Mouse (Mus musculus) layer of hippocampus, postnatal 25 days (tissue): Measurements from ENCODE around the gene Zfp462. TPM values are rescaled to one million over a fixed set of nuclear protein-coding genes. Genes with fewer than 3 reads are reported as not detected.

Source experiments
- DNase-seq, 2 experiments: peaks; one replicate each; pipeline ENCODE4 v3.0.0; 2022; ENCODE audit warnings: mixed read lengths in 2 of 2, low spot score in 1 of 2; ENCODE audit errors: extremely low spot score in 1 of 2
- total RNA-seq, 2 experiments: library from RNA; stranded (reverse); gene quantifications; 2 replicates each; pipeline ENCODE4 v1.2.3; 2021

The Zfp462 gene
- total RNA-seq, 2 experiments from 2014 or later: 51.4 to 51.9 TPM

DNA sequence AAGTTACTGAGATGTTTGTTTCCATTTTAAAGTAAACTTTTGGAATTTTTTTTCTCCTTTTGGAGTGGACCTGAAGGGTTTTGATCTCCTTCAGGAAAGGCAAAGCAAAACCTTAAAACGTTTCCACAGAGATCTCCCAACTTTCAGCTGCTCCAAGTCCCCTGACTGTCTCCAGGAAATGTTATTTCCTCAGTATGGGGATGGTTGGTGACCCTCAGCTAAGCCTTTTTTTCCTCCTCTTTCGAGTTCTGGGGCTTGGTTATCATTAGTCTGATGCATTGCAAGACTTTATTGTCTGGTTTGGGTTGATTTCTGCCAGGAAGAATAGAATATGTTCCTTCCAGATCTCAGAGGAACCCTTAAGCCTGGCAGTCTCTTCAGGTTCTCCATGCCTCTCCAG is 5.3 kb downstream of the Zfp462 start:
- no peak for DNase-seq

DNA sequence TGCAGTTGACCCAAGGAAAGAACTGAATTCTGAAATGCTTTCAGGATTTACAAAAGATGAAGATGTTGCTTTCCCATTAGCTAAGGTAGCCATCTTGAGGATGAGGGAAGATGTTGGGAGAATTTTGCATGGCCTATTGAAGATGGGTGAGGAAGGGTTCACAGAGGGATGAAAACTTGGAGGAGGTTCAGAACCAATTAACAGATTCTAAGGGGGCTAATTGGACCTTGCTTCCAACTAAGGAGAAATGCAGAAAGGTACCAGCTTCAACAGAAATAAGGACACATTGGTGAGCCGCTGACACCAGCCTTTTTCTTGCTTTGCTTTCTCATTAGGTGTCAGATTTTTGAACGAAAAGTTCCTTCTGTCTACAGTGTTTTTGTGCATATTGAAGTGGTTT is 6.0 kb downstream of the Zfp462 start:
- no peak for DNase-seq

GRCm38 (mm10) chr4:54953657-54954395 is 9.0 kb downstream of the Zfp462 start:
- DNase-seq: no peak

GRCm38 (mm10) chr4:54954455-54954854 is 9.6 kb downstream of the Zfp462 start:
- DNase-seq: no peak

GRCm38 (mm10) chr4:54960776-54961175 is 15.9 kb downstream of the Zfp462 start:
- no peak for DNase-seq

DNA sequence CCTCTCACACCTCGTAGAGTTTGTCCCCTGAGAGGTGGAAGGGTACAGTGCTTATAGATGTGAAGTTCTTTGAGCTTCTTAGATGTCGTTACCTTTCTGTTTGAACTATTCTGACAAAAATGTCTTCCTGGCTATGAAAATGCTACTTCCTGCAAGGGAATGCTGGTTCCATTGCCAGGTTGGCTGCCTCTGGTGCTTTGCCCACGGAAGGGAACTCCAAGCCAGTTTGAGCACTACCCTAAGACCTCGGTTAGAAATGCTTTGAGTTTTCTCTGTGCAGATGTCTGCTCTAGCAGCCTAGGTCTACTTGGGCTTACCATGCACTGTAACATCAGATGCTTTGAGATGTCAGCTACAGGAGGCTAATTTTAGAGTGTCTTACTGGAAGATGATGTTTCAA is 17.3 kb downstream of the Zfp462 start:
- no peak for DNase-seq

GRCm38 (mm10) chr4:54963551-54963950 is 18.7 kb downstream of the Zfp462 start:
- no peak for DNase-seq

- no peak for DNase-seq
These were observed 20.4 kb downstream of the Zfp462 start for GRCm38 (mm10) chr4:54965169-54965695.

GRCm38 (mm10) chr4:54966161-54966806 is 21.4 kb downstream of the Zfp462 start:
- peak in 1 of 2 experiments; percentile 18 for DNase-seq

DNA sequence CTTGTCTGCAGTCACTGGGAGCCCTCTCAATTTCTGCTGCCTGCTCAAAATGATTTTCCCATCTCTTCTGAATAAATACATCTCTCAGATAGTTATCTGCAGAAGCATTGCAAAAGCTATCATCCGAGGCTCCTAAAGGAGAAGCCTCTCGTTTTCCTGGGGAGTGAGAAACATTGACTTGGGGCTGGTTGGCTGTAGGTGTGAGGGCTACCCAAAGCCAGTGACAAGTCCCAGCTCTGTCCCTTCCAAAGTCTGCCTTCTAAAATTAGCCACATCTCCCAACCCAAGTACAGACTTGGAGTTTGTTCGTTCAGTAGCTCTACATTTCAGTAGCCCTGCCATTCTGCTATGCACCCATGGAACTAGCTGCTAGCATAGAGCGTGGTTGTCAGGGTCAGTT is 22.3 kb downstream of the Zfp462 start:
- no peak for DNase-seq

DNA sequence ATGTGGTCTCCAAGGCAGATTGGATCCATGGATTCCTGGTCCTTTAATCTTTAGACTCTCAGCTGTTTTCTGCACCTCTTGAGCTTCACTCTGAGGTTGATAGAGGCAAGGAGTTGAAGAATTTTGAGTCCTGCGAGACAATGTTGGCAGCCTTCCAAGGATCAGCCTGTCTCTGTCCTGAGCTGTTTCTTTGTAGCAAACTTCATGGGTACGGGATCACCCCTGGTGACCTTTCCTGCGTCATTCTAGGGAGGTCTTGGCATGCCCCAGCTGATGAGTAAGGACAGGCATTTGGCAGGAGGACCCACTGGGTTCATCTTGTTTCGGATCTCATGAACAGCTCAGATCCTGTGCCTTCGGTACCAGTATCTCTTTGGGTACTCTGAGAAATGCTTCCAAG is 22.9 kb downstream of the Zfp462 start:
- DNase-seq: no peak

- DNase-seq: no peak
These were observed 24.9 kb downstream of the Zfp462 start for GRCm38 (mm10) chr4:54969671-54970295.

DNA sequence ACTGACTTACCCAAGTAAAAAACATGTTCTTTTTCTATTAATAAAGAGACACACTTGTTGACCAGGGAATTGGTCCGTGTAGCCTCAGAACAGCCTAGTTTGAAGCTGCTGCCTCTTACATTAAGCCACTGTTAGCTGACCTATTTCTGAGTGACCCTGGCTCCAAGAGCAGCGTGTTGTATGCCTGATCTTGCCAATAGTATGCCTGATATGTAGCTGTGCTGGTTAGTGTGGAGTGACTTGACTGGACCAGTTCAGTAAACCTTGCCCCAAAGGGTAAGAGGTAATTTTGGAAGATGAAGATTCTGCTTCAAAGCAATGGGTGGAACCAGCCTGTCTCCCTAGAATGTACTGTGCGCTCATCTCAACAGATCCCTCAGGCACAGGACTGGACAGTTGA is 26.5 kb downstream of the Zfp462 start:
- no peak for DNase-seq

- no peak for DNase-seq
These were observed 27.2 kb downstream of the Zfp462 start for GRCm38 (mm10) chr4:54972096-54972495.

- DNase-seq: no peak
These were observed 28.1 kb downstream of the Zfp462 start for GRCm38 (mm10) chr4:54972827-54973560.

DNA sequence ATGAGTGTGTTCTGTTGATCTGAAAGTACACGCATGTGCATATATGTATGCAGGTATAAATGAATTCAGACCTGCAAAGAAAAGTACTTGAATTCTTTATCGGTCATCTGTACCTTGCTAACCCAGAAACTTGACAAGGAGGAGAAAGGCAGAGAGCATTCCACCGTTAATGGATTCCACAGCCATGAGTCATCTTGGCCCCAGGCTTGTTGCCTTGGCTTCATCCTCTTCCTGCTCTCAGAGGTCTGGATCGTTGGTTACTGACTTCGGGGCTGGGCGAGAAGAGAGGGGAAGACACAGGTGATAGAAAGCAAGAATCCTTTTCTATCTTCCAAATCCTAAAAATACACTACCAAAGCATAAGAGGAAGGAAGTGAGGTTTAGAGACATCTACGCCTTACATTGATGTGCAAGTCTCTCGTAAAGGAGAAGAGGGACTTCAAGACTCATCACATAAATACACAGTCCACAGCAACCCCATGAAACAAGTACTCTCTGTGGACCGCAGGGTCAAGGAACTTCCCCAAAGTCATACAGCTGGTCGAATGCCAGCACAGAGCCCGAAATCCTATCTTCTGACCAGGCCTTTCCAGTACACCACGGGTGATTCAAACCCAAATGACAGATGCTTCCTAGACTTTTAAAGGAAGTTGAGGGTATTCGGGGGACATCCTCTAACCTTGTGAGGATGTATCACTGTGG is 35.1 kb downstream of the Zfp462 start:
- no peak for DNase-seq

- no peak for DNase-seq
These were observed 39.7 kb downstream of the Zfp462 start for GRCm38 (mm10) chr4:54984502-54984901.

DNA sequence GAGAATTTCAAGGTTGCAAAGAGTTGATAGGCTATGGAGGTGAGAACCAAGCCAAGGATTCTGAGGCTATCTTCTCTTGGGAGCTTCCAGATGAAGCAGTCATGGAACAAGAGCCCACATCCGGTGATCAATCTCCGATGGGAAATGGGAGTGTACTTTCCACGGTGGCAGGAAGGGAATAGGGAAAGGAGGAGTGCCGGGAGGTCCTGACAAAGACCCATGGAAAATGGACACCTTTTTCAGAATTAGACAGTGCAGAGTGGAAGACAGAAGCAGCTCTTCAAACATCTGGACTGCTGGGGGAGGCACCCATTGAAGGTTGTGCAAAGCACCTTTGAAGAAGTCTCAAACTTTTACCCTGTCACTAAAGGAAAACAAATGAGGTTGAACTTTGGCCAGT is 41.8 kb downstream of the Zfp462 start:
- DNase-seq: no peak

DNA sequence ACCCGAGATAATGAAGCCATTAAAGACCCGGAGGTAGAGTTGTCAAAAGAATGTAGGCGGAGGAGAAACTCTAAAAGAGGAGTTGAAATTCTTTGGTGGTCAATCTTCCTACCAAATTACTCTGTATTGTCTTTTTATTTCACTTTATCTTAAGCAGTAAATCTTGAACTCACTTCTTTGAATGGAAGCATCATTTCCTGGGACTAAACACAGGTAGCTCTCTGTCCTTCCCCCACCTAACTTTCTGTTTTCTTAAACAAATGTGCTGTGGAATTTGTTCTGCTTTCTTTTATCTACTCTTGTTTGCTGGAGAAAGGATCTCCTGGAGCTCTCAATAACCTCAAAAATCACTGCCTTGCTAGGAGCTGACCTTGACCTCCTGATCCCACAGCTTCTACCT is 42.4 kb downstream of the Zfp462 start:
- no peak for DNase-seq

- DNase-seq: no peak
These were observed 43.1 kb downstream of the Zfp462 start for GRCm38 (mm10) chr4:54987926-54988325.
